Mouse (Mus musculus) limb, embryonic 15.5 days (tissue): ENCODE measurements at regions not wholly inside any gene's neighbourhood (a gene's known extent, or its start where the extent isn't known, plus 50 kb on each side); places are given as distances from the start of the nearest gene placed in this dataset.

ENCODE experiments used
- ATAC-seq: fragments of 200-750 bp; cut with Nextera tagmentation; 2 replicates; pipeline ENCODE4 v1.8.0; 2017; ENCODE audit warnings: low read depth, moderate TSS enrichment; ENCODE audit not compliant: insufficient number of reproducible peaks, low FRiP score, low TSS enrichment
- H3K27ac ChIP-seq: fragments of 300-500 bp; sonication (generic); 2 replicates; pipeline ENCODE4 v1.5.1; 2015; ENCODE audit warnings: moderate library complexity, mild to moderate bottlenecking, inconsistent platforms
- H3K27me3 ChIP-seq: fragments of 300-500 bp; sonication (generic); 2 replicates; pipeline ENCODE4 v1.6.1; 2015; ENCODE audit warnings: inconsistent platforms
- H3K36me3 ChIP-seq: fragments of 300-500 bp; sonication (generic); 2 replicates; pipeline ENCODE4 v1.6.1; 2015; ENCODE audit warnings: inconsistent platforms
- H3K4me1 ChIP-seq: fragments of 300-500 bp; sonication (generic); 2 replicates; pipeline ENCODE4 v1.6.1; 2015; ENCODE audit warnings: inconsistent platforms
- H3K4me2 ChIP-seq: fragments of 300-500 bp; sonication (generic); 2 replicates; pipeline ENCODE4 v1.6.1; 2015; ENCODE audit warnings: mild to moderate bottlenecking, inconsistent platforms
- H3K4me3 ChIP-seq: fragments of 300-500 bp; sonication (generic); 2 replicates; pipeline ENCODE4 v1.5.1; 2015; ENCODE audit warnings: mild to moderate bottlenecking, inconsistent platforms
- H3K9ac ChIP-seq: fragments of 300-500 bp; sonication (generic); 2 replicates; pipeline ENCODE4 v1.6.1; 2015; ENCODE audit warnings: inconsistent platforms
- H3K9me3 ChIP-seq: fragments of 300-500 bp; sonication (generic); 2 replicates; pipeline ENCODE4 v1.6.1; 2016; ENCODE audit warnings: inconsistent platforms
- WGBS: fragments of 180-500 bp; shearing (Covaris S2); methylation state at CpG from one replicate; pipeline ENCODE4 v1.1.7; 2015; 5-methylcytosine and 5-hydroxymethylcytosine counted together

GRCm38 (mm10) chr9:47054595-47054994 is 56.1 kb downstream of the Gm4791 start:
- ATAC-seq, result no peak
- 78% methylated on average over 10 of the region's 10 CpGs for WGBS

GRCm38 (mm10) chr9:47055558-47055957 is 57.0 kb downstream of the Gm4791 start:
- 65% methylated on average over 6 of the region's 6 CpGs for WGBS
- no peak overlapping the region for H3K27ac ChIP-seq
- no peaks in the 10 kb centered on the region for H3K9me3 ChIP-seq
- H3K4me3 ChIP-seq, result no peak overlapping the region
- ATAC-seq, result no peak
- H3K27me3 ChIP-seq, result no peaks in the 10 kb centered on the region
- H3K4me2 ChIP-seq, result no peak overlapping the region
- H3K9ac ChIP-seq, result no peak overlapping the region
- no peaks in the 10 kb centered on the region for H3K36me3 ChIP-seq
- H3K4me1 ChIP-seq, result no peaks in the 10 kb centered on the region

More at GRCm38 (mm10) chr9:47054595-47054994, 56.1 kb downstream of the Gm4791 start:
- no peak overlapping the region for H3K4me3 ChIP-seq
- H3K27ac ChIP-seq, result no peak overlapping the region
- H3K4me2 ChIP-seq, result no peak overlapping the region
- no peaks in the 10 kb centered on the region for H3K4me1 ChIP-seq
- H3K36me3 ChIP-seq, result no peaks in the 10 kb centered on the region
- no peaks in the 10 kb centered on the region for H3K9me3 ChIP-seq
- H3K27me3 ChIP-seq, result no peaks in the 10 kb centered on the region
- no peak overlapping the region for H3K9ac ChIP-seq

GRCm38 (mm10) chr9:47059339-47060005 is 60.9 kb downstream of the Gm4791 start:
- H3K27ac ChIP-seq, result no peak overlapping the region
- no peaks in the 10 kb centered on the region for H3K27me3 ChIP-seq
- ATAC-seq, result no peak
- H3K4me3 ChIP-seq, result no peak overlapping the region
- 43% methylated on average over 7 of the region's 7 CpGs for WGBS
- no peaks in the 10 kb centered on the region for H3K4me1 ChIP-seq
- H3K36me3 ChIP-seq, result no peaks in the 10 kb centered on the region
- no peak overlapping the region for H3K9ac ChIP-seq
- H3K9me3 ChIP-seq, result no peaks in the 10 kb centered on the region
- H3K4me2 ChIP-seq, result no peak overlapping the region

DNA sequence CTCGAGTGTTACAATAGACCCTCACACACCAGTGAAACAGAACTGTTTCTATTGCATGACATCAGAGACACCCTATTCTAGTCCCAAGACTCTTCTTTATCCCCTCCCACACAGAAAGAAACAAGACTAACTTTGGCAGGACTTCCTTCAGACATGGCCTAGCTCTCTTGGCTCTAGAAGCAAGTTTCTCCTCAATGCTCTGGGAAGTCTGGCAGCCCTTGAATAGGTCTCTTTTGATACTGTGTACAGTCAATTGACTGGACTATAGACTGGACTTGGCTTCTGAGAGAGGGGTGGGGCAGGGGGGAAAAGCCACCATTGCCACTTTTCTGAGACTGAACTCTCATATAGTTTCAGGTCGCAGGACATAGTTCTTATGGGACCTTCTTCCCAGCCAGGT is 62.2 kb downstream of the Gm4791 start:
- Histone ChIP-seq H3K27ac (no peak overlapping the region), H3K4me2 (no peak overlapping the region), H3K27me3 (no peaks in the 10 kb centered on the region), H3K9ac (no peak overlapping the region), H3K9me3 (no peaks in the 10 kb centered on the region), H3K36me3 (no peaks in the 10 kb centered on the region), H3K4me3 (no peak overlapping the region), H3K4me1 (no peaks in the 10 kb centered on the region)
- no peak for ATAC-seq
- 77% methylated on average over 2 of the region's 2 CpGs for WGBS

DNA sequence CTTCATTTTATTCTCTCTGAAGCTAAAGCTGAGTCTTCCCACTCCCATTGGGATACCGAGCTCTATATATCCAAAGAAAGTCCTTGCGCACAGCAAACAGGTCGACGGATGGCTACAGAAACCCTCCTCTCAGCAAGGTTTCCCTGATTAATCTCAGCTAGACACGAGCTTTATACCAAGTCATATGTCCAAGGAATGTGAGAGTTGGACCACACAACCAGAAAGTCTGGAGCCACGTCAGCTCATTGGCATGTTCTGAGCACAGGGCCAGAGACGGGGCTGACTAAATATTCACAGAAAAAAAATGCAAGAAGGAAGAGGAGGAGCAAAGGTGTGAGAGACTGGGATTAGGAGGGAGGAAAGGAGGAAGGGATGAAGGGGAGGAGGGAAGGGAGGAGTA is 64.0 kb downstream of the Gm4791 start:
- Histone ChIP-seq H3K9ac (no peak overlapping the region), H3K9me3 (no peaks in the 10 kb centered on the region), H3K4me1 (no peaks in the 10 kb centered on the region), H3K4me2 (no peak overlapping the region), H3K36me3 (no peaks in the 10 kb centered on the region), H3K4me3 (no peak overlapping the region), H3K27ac (no peak overlapping the region), H3K27me3 (no peaks in the 10 kb centered on the region)
- no peak for ATAC-seq
- WGBS, result 63% methylated on average over 7 of the region's 7 CpGs

DNA sequence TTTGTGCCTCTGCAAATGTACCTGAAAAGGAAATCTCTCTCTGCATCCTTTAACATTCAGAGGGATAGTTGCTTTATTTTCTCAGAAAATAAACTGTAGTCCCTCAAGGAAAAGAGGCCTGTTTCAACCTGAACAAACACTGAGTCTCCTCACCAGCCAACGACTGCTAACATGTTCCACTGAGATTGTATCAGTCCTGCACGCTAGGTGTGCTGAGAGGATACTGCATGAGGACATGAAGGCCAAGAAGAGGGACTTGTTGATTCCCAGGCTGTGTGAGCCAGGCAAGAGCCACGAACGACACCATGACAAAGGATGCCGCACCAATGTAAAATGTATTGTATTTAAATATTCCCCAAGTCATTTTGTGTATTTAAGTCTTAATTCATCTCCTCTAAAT is 65.2 kb downstream of the Gm4791 start:
- H3K4me3 ChIP-seq, result no peak overlapping the region
- ATAC-seq, result no peak
- H3K4me2 ChIP-seq, result no peak overlapping the region
- H3K4me1 ChIP-seq, result no peaks in the 10 kb centered on the region
- H3K36me3 ChIP-seq, result no peaks in the 10 kb centered on the region
- H3K9ac ChIP-seq, result no peak overlapping the region
- H3K27ac ChIP-seq, result no peak overlapping the region
- no peaks in the 10 kb centered on the region for H3K9me3 ChIP-seq
- no peaks in the 10 kb centered on the region for H3K27me3 ChIP-seq
- WGBS, result 73% methylated on average over 5 of the region's 5 CpGs

- H3K4me1 ChIP-seq, result peaks cover 1% of the 10 kb centered on the region; the same call in 1 of the 2 replicates
- H3K9me3 ChIP-seq, result no peaks in the 10 kb centered on the region
- H3K27me3 ChIP-seq, result no peaks in the 10 kb centered on the region
- H3K27ac ChIP-seq, result no peak overlapping the region
- no peak overlapping the region for H3K4me2 ChIP-seq
- no peak for ATAC-seq
- WGBS, result 50% methylated on average over 5 of the region's 5 CpGs
- H3K4me3 ChIP-seq, result no peak overlapping the region
- H3K36me3 ChIP-seq, result no peaks in the 10 kb centered on the region
- no peak overlapping the region for H3K9ac ChIP-seq
Observed at GRCm38 (mm10) chr9:47064463-47065032, 66.0 kb downstream of the Gm4791 start.

GRCm38 (mm10) chr9:47069436-47069835 is 70.9 kb downstream of the Gm4791 start:
- Histone ChIP-seq H3K27ac (no peak overlapping the region), H3K4me2 (no peak overlapping the region), H3K9ac (no peak overlapping the region), H3K36me3 (no peaks in the 10 kb centered on the region), H3K27me3 (no peaks in the 10 kb centered on the region), H3K4me3 (no peak overlapping the region), H3K4me1 (peaks cover 3% of the 10 kb centered on the region; the same call in 1 of the 2 replicates), H3K9me3 (no peaks in the 10 kb centered on the region)
- ATAC-seq, result no peak
- 31% methylated on average over 5 of the region's 5 CpGs for WGBS

DNA sequence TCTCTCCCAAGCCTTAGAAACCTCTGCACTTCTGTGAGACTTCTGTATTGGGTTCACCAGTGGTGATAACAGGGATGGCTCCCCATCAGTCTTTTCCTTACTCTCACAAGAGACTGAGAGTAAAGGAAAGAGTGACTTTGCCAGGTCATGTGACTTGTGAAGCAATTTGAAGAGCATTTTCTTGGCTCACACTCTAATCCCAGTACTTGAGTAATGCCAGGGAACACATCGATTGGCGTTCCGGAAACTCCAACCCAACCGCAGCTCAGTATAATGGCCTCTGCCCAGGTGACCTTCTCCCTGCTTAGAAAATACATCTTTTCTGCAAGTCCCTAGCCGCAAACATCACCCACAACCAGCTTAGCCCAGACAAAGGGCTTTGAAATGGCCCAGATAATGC is 72.4 kb downstream of the Gm4791 start:
- H3K36me3 ChIP-seq, result no peaks in the 10 kb centered on the region
- no peaks in the 10 kb centered on the region for H3K27me3 ChIP-seq
- H3K4me2 ChIP-seq, result no peak overlapping the region
- H3K4me1 ChIP-seq, result peaks cover 3% of the 10 kb centered on the region; the same call in 1 of the 2 replicates
- no peak overlapping the region for H3K27ac ChIP-seq
- H3K9me3 ChIP-seq, result no peaks in the 10 kb centered on the region
- ATAC-seq, result no peak
- no peak overlapping the region for H3K4me3 ChIP-seq
- H3K9ac ChIP-seq, result no peak overlapping the region
- WGBS, result 79% methylated on average over 5 of the region's 5 CpGs

- ATAC-seq, result no peak
- no peaks in the 10 kb centered on the region for H3K36me3 ChIP-seq
- no peaks in the 10 kb centered on the region for H3K9me3 ChIP-seq
- no peak overlapping the region for H3K9ac ChIP-seq
- H3K4me3 ChIP-seq, result no peak overlapping the region
- H3K27ac ChIP-seq, result no peak overlapping the region
- WGBS, result 39% methylated on average over 6 of the region's 6 CpGs
- no peaks in the 10 kb centered on the region for H3K27me3 ChIP-seq
- no peaks in the 10 kb centered on the region; the same call in 1 of the 2 replicates for H3K4me1 ChIP-seq
- no peak overlapping the region for H3K4me2 ChIP-seq
Observed at GRCm38 (mm10) chr9:47076946-47077345, 78.4 kb downstream of the Gm4791 start.

GRCm38 (mm10) chr9:47077416-47077815 is 78.9 kb downstream of the Gm4791 start:
- no peak overlapping the region for H3K4me3 ChIP-seq
- no peaks in the 10 kb centered on the region; the same call in 1 of the 2 replicates for H3K4me1 ChIP-seq
- 50% methylated on average over 2 of the region's 2 CpGs for WGBS
- H3K36me3 ChIP-seq, result no peaks in the 10 kb centered on the region
- no peak for ATAC-seq
- H3K9ac ChIP-seq, result no peak overlapping the region
- H3K9me3 ChIP-seq, result no peaks in the 10 kb centered on the region
- H3K27ac ChIP-seq, result no peak overlapping the region
- no peaks in the 10 kb centered on the region for H3K27me3 ChIP-seq
- H3K4me2 ChIP-seq, result no peak overlapping the region

DNA sequence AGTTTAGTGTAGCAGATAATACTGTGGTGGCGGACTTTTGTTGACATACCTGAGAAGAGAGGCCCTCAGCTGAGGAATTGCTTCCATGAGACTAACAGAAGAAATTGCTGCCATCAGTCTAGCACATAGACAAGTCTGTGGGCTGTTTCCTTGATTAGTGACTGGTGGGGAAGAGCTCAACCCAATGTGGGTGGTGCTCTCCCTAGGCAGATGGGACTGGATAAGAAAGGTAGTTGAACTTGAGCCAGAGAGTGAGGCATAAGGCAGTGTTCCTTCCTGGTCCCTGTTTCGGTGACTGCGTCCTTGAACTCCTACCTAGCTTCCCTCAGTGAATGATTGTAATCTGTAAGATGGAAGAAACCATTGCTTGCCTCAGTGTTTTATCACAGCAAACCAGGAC is 79.4 kb downstream of the Gm4791 start:
- no peaks in the 10 kb centered on the region for H3K36me3 ChIP-seq
- no peak overlapping the region for H3K4me3 ChIP-seq
- no peaks in the 10 kb centered on the region; the same call in 1 of the 2 replicates for H3K4me1 ChIP-seq
- no peak overlapping the region for H3K4me2 ChIP-seq
- 91% methylated on average over 3 of the region's 3 CpGs for WGBS
- ATAC-seq, result no peak
- no peak overlapping the region for H3K27ac ChIP-seq
- H3K9me3 ChIP-seq, result no peaks in the 10 kb centered on the region
- no peaks in the 10 kb centered on the region for H3K27me3 ChIP-seq
- H3K9ac ChIP-seq, result no peak overlapping the region
